Mouse (Mus musculus): Measurements from ENCODE around the gene Ly6g6e. TPM values are rescaled to one million over a fixed set of nuclear protein-coding genes. Genes with fewer than 3 reads are reported as not detected.

Ly6g6e gene
- polyA plus RNA-seq, 1 experiment from 2014 or later = 1.6 TPM

GRCm38 (mm10) chr17:35082841-35083576 is 6.3 kb downstream of the Ly6g6e start:
- ATAC-seq (replicated peaks; ENCODE audit: low FRiP score) = no peak
- no peaks in the 10 kb centered on the region for H3K9me3 ChIP-seq (replicated peaks)
- H3K9ac ChIP-seq = no peak overlapping the region
- H3K27ac ChIP-seq = no peak overlapping the region
- H3K27me3 ChIP-seq = no peaks in the 10 kb centered on the region
- H3K4me1 ChIP-seq = peaks cover 8% of the 10 kb centered on the region; the same call in 1 of the 2 replicates
- WGBS = 86% methylated on average over 16 of the region's 16 CpGs
- H3K36me3 ChIP-seq = no peaks in the 10 kb centered on the region
- H3K4me3 ChIP-seq (replicated peaks) = no peak overlapping the region
- H3K4me2 ChIP-seq = no peak overlapping the region

- WGBS = 72% methylated on average over 3 of the region's 3 CpGs
- H3K9me3 ChIP-seq (replicated peaks) = no peaks in the 10 kb centered on the region
Measured at GRCm38 (mm10) chr17:35083929-35084497, 7.3 kb downstream of the Ly6g6e start.

GRCm38 (mm10) chr17:35085208-35085865 is 8.6 kb downstream of the Ly6g6e start, which contains the start of gene Ly6g6f:
Gene Ly6g6f (minus strand): TSS chr17:35085610.
- ATAC-seq (replicated peaks; ENCODE audit: low FRiP score) = no peak
- Histone ChIP-seq H3K4me1 (peaks cover 7% of the 10 kb centered on the region), H3K4me3 (replicated peaks) (no peak within 1 kb of the TSS), H3K27ac (no peak within 1 kb of the TSS), H3K9ac (no peak within 1 kb of the TSS), H3K27me3 (no peaks in the 10 kb centered on the region), H3K9me3 (replicated peaks) (no peaks in the 10 kb centered on the region), H3K36me3 (no peaks in the 10 kb centered on the region), H3K4me2 (no peak within 1 kb of the TSS)
- WGBS = 77% methylated on average over 7 of the region's 7 CpGs

More at GRCm38 (mm10) chr17:35083929-35084497, 7.3 kb downstream of the Ly6g6e start:
- no peak overlapping the region for H3K4me3 ChIP-seq (replicated peaks)
- no peak for ATAC-seq (replicated peaks; ENCODE audit: low FRiP score)
- no peak overlapping the region for H3K27ac ChIP-seq
- 0 out of 2 replicates have a peak, but pooled peaks cover 4% of the 10 kb centered on the region for H3K4me1 ChIP-seq
- H3K4me2 ChIP-seq = no peak overlapping the region
- no peaks in the 10 kb centered on the region for H3K36me3 ChIP-seq
- H3K27me3 ChIP-seq = no peaks in the 10 kb centered on the region
- H3K9ac ChIP-seq = no peak overlapping the region

GRCm38 (mm10) chr17:35088151-35088550 is 11.4 kb downstream of the Ly6g6e start:
- Histone ChIP-seq H3K27me3 (no peaks in the 10 kb centered on the region), H3K4me3 (replicated peaks) (no peak overlapping the region), H3K36me3 (peaks cover 18% of the 10 kb centered on the region), H3K27ac (no peak overlapping the region), H3K9me3 (replicated peaks) (no peaks in the 10 kb centered on the region), H3K4me1 (peaks cover 22% of the 10 kb centered on the region), H3K9ac (no peak overlapping the region), H3K4me2 (no peak overlapping the region)
- WGBS = 53% methylated on average over 2 of the region's 2 CpGs
- ATAC-seq (replicated peaks; ENCODE audit: low FRiP score) = no peak

- Histone ChIP-seq H3K9ac (peak within 1 kb of the TSS; percentile 81), H3K27me3 (no peaks in the 10 kb centered on the region), H3K36me3 (peaks cover 26% of the 10 kb centered on the region), H3K4me3 (replicated peaks) (peak within 1 kb of the TSS; percentile 76), H3K27ac (peak within 1 kb of the TSS; percentile 98), H3K4me2 (peak within 1 kb of the TSS; percentile 73), H3K4me1 (peaks cover 22% of the 10 kb centered on the region), H3K9me3 (replicated peaks) (no peaks in the 10 kb centered on the region)
- ATAC-seq (replicated peaks; ENCODE audit: low FRiP score) = peak; percentile 97
- WGBS = 3% methylated on average over 67 of the region's 67 CpGs
Measured at GRCm38 (mm10) chr17:35088825-35089644, 12.3 kb downstream of the Ly6g6e start, which contains the start of gene Abhd16a. Gene Abhd16a (plus strand): TSS chr17:35089263.

GRCm38 (mm10) chr17:35090166-35090932 is 13.6 kb downstream of the Ly6g6e start:
- H3K27me3 ChIP-seq = no peaks in the 10 kb centered on the region
- 66% methylated on average over 8 of the region's 8 CpGs for whole genome bisulfite sequencing
- peaks cover 38% of the 10 kb centered on the region for H3K36me3 ChIP-seq
- peak overlapping the region; percentile 73 for H3K4me2 ChIP-seq
- H3K4me3 ChIP-seq (replicated peaks) = peak overlapping the region; percentile 76
- ATAC-seq (replicated peaks; ENCODE audit: low FRiP score) = no peak
- H3K9me3 ChIP-seq (replicated peaks) = no peaks in the 10 kb centered on the region
- peak overlapping the region; percentile 81 for H3K9ac ChIP-seq
- H3K27ac ChIP-seq = peak overlapping the region; percentile 98; the same call in 1 of the 2 replicates
- H3K4me1 ChIP-seq = peaks cover 22% of the 10 kb centered on the region

GRCm38 (mm10) chr17:35092403-35093198 is 15.9 kb downstream of the Ly6g6e start:
- 0 out of 2 replicates have a peak overlapping the region, but pooled peaks have one; percentile 13 for H3K27ac ChIP-seq
- peaks cover 58% of the 10 kb centered on the region for H3K36me3 ChIP-seq
- H3K4me1 ChIP-seq = peaks cover 27% of the 10 kb centered on the region
- ATAC-seq (replicated peaks; ENCODE audit: low FRiP score) = no peak
- H3K4me3 ChIP-seq (replicated peaks) = no peak overlapping the region
- H3K27me3 ChIP-seq = no peaks in the 10 kb centered on the region
- H3K9me3 ChIP-seq (replicated peaks) = no peaks in the 10 kb centered on the region
- WGBS = 80% methylated on average over 14 of the region's 14 CpGs
- H3K4me2 ChIP-seq = no peak overlapping the region
- no peak overlapping the region for H3K9ac ChIP-seq

- no peak overlapping the region for H3K4me3 ChIP-seq (replicated peaks)
- WGBS = 88% methylated on average over 15 of the region's 15 CpGs
- H3K4me1 ChIP-seq = peaks cover 30% of the 10 kb centered on the region
- no peak overlapping the region for H3K9ac ChIP-seq
- H3K27ac ChIP-seq = no peak overlapping the region
- no peaks in the 10 kb centered on the region for H3K9me3 ChIP-seq (replicated peaks)
- ATAC-seq (replicated peaks; ENCODE audit: low FRiP score) = no peak
- peaks cover 78% of the 10 kb centered on the region for H3K36me3 ChIP-seq
- no peaks in the 10 kb centered on the region for H3K27me3 ChIP-seq
- H3K4me2 ChIP-seq = no peak overlapping the region
Measured at GRCm38 (mm10) chr17:35094475-35095365, 18.0 kb downstream of the Ly6g6e start.

GRCm38 (mm10) chr17:35096597-35096996 is 19.9 kb downstream of the Ly6g6e start:
- no peak for ATAC-seq (replicated peaks; ENCODE audit: low FRiP score)
- H3K27ac ChIP-seq = no peak overlapping the region
- peaks cover 92% of the 10 kb centered on the region for H3K36me3 ChIP-seq
- no peak overlapping the region for H3K4me3 ChIP-seq (replicated peaks)
- no peaks in the 10 kb centered on the region for H3K9me3 ChIP-seq (replicated peaks)
- no peak overlapping the region for H3K9ac ChIP-seq
- WGBS = 88% methylated on average over 12 of the region's 12 CpGs
- no peaks in the 10 kb centered on the region for H3K27me3 ChIP-seq
- H3K4me2 ChIP-seq = no peak overlapping the region
- peaks cover 31% of the 10 kb centered on the region for H3K4me1 ChIP-seq

GRCm38 (mm10) chr17:35097164-35097655 is 20.5 kb downstream of the Ly6g6e start:
- 76% methylated on average over 12 of the region's 12 CpGs for WGBS
- peaks cover 94% of the 10 kb centered on the region for H3K36me3 ChIP-seq
- H3K27me3 ChIP-seq = no peaks in the 10 kb centered on the region
- no peak for ATAC-seq (replicated peaks; ENCODE audit: low FRiP score)
- peaks cover 37% of the 10 kb centered on the region for H3K4me1 ChIP-seq
- no peak overlapping the region for H3K4me2 ChIP-seq
- no peaks in the 10 kb centered on the region for H3K9me3 ChIP-seq (replicated peaks)
- no peak overlapping the region for H3K9ac ChIP-seq
- no peak overlapping the region for H3K4me3 ChIP-seq (replicated peaks)
- no peak overlapping the region for H3K27ac ChIP-seq

All from kidney, embryonic 15.5 days (tissue).